Mouse (Mus musculus): ENCODE data around the gene Spata25. TPM values are rescaled to one million over a fixed set of nuclear protein-coding genes. Genes with fewer than 3 reads are reported as not detected.
"Not testable (repeated sequence)": the region's sequence is repeated elsewhere in the genome, so short reads cannot be mapped to it uniquely, and the experiment has no call there.

Spata25 gene
- polyA plus RNA-seq, 1 experiment from 2014 or later: not detected

DNA sequence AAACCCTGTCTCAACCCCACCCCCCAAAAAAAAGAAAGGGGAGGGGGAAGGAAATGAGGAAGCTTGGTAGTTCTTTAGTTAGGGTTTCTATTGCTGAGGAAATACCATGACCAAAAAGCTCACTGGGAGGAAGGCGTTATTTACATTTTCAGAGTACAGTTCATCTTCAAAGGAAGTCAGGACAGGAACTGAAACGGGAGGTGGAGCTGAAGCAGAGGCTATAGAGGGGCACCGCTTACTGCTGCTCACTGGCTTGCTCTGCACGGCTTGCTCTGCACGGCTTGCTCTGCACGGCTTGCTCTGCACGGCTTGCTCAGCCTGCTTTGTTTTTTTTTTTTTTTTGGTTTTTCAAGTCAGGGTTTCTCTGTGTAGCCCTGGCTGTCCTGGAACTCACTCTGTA, 40.2 kb upstream of the Spata25 start:
- Histone ChIP-seq H3K27me3 (ENCODE audit: insufficient read depth, low read length) (no peaks in the 10 kb centered on the region), H3K4me2 (no peak overlapping the region), H3K4me1 (ENCODE audit: insufficient read depth) (peaks cover 5% of the 10 kb centered on the region; the same call in 1 of the 2 replicates), H3K9me3 (ENCODE audit: low read depth, low read length) (peaks cover 5% of the 10 kb centered on the region; the same call in 1 of the 2 replicates), H3K36me3 (ENCODE audit: insufficient read depth) (no peaks in the 10 kb centered on the region), H3K4me3 (ENCODE audit: low read depth, low read length) (no peak overlapping the region), H3K27ac (ENCODE audit: low read depth) (no peak overlapping the region), H3K9ac (no peak overlapping the region)
- WGBS: 39% methylated on average over 7 of the region's 7 CpGs
- ATAC-seq (ENCODE audit: insufficient read depth): no peak
- peak; percentile 56 for DNase-seq
- no peak for TF ChIP-seq CTCF (IDR thresholded peaks at IDR 0.05; ENCODE audit: low read depth)

DNA sequence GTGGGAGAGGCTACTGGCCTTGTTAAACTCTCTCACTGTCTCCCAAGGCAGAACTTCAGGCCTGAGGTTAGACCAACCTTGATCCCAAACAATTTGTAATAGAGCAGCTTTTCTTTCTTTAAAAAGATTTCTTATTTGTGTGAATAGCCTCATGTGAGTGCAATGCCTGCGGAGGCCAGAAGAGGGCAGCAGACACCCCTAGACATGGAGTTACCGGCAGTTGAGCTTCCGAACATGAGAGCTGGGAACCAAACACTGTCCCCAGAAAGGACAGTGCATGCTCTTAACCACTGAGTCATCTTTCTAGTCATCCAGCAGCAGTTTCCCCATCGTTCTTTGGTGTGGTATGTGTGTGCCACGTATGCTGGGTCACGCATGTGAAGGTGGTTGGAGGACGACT, 39.2 kb upstream of the Spata25 start:
- Histone ChIP-seq H3K27me3 (ENCODE audit: insufficient read depth, low read length) (no peaks in the 10 kb centered on the region), H3K4me3 (ENCODE audit: low read depth, low read length) (no peak overlapping the region), H3K36me3 (ENCODE audit: insufficient read depth) (no peaks in the 10 kb centered on the region), H3K4me1 (ENCODE audit: insufficient read depth) (peaks cover 9% of the 10 kb centered on the region; the same call in 1 of the 2 replicates), H3K27ac (ENCODE audit: low read depth) (peak overlapping the region; percentile 86), H3K9me3 (ENCODE audit: low read depth, low read length) (peaks cover 5% of the 10 kb centered on the region; the same call in 1 of the 2 replicates), H3K9ac (no peak overlapping the region), H3K4me2 (no peak overlapping the region)
- 92% methylated on average over 7 of the region's 7 CpGs for WGBS
- TF ChIP-seq CTCF (IDR thresholded peaks at IDR 0.05; ENCODE audit: low read depth): peak; percentile 59
- DNase-seq (no peak), ATAC-seq (ENCODE audit: insufficient read depth) (no peak)

GRCm38 (mm10) chr2:164866741-164867551, 38.6 kb upstream of the Spata25 start:
- Histone ChIP-seq H3K27me3 (ENCODE audit: insufficient read depth, low read length) (no peaks in the 10 kb centered on the region), H3K27ac (ENCODE audit: low read depth) (peak overlapping the region; percentile 86), H3K9me3 (ENCODE audit: low read depth, low read length) (peaks cover 5% of the 10 kb centered on the region; the same call in 1 of the 2 replicates), H3K9ac (no peak overlapping the region), H3K36me3 (ENCODE audit: insufficient read depth) (no peaks in the 10 kb centered on the region), H3K4me2 (no peak overlapping the region), H3K4me3 (ENCODE audit: low read depth, low read length) (no peak overlapping the region), H3K4me1 (ENCODE audit: insufficient read depth) (peaks cover 13% of the 10 kb centered on the region)
- peak; percentile 89 for DNase-seq
- ATAC-seq (ENCODE audit: insufficient read depth): peak; percentile 61
- WGBS: 27% methylated on average over 16 of the region's 16 CpGs
- TF ChIP-seq CTCF (IDR thresholded peaks at IDR 0.05; ENCODE audit: low read depth): peak; percentile 34

DNA sequence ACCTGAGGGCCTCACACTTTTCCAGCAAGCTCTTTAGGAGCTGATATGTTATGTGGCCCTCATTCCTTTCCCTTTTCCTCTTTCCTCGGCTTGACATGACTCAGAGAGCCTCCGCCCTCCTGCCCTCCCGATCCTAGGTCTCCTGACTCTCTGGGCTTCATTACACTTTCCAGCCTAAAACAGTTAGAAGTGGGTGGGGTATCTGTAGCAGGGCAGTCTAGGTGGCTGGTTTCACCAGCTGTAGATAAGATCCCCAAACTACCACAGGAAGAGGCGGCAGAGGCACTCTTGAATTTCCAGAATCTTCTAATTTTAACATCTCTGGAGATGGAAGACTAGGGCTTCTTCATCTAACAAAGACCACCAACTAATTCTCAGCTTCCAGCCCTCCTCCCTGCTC, 36.3 kb upstream of the Spata25 start:
- H3K27ac ChIP-seq (ENCODE audit: low read depth): no peak overlapping the region
- H3K9ac ChIP-seq: no peak overlapping the region
- H3K9me3 ChIP-seq (ENCODE audit: low read depth, low read length): peaks cover 5% of the 10 kb centered on the region; the same call in 1 of the 2 replicates
- H3K36me3 ChIP-seq (ENCODE audit: insufficient read depth): no peaks in the 10 kb centered on the region
- H3K4me1 ChIP-seq (ENCODE audit: insufficient read depth): peaks cover 26% of the 10 kb centered on the region
- ATAC-seq (ENCODE audit: insufficient read depth) (no peak), DNase-seq (no peak)
- no peaks in the 10 kb centered on the region for H3K27me3 ChIP-seq (ENCODE audit: insufficient read depth, low read length)
- H3K4me3 ChIP-seq (ENCODE audit: low read depth, low read length): no peak overlapping the region
- TF ChIP-seq CTCF (IDR thresholded peaks at IDR 0.05; ENCODE audit: low read depth): no peak
- no peak overlapping the region for H3K4me2 ChIP-seq
- 70% methylated on average over 4 of the region's 4 CpGs for WGBS

GRCm38 (mm10) chr2:164863411-164863810, 35.1 kb upstream of the Spata25 start:
- H3K36me3 ChIP-seq (ENCODE audit: insufficient read depth); H3K9me3 ChIP-seq (ENCODE audit: low read depth, low read length); H3K4me3 ChIP-seq (ENCODE audit: low read depth, low read length); H3K4me2 ChIP-seq; H3K27me3 ChIP-seq (ENCODE audit: insufficient read depth, low read length); ATAC-seq (ENCODE audit: insufficient read depth); H3K9ac ChIP-seq; H3K27ac ChIP-seq (ENCODE audit: low read depth); DNase-seq: not testable (repeated sequence)
- WGBS: 93% methylated on average over 9 of the region's 9 CpGs
- peaks cover 31% of the 10 kb centered on the region for H3K4me1 ChIP-seq (ENCODE audit: insufficient read depth)

GRCm38 (mm10) chr2:164862179-164862861, 34.0 kb upstream of the Spata25 start:
- Histone ChIP-seq H3K9me3 (ENCODE audit: low read depth, low read length) (no peaks in the 10 kb centered on the region), H3K4me2 (peak overlapping the region; percentile 25; the same call in 1 of the 2 replicates), H3K4me3 (ENCODE audit: low read depth, low read length) (no peak overlapping the region), H3K27me3 (ENCODE audit: insufficient read depth, low read length) (no peaks in the 10 kb centered on the region), H3K9ac (no peak overlapping the region), H3K4me1 (ENCODE audit: insufficient read depth) (peaks cover 30% of the 10 kb centered on the region), H3K27ac (ENCODE audit: low read depth) (peak overlapping the region; percentile 87), H3K36me3 (ENCODE audit: insufficient read depth) (no peaks in the 10 kb centered on the region)
- 14% methylated on average over 9 of the region's 9 CpGs for WGBS
- ATAC-seq (ENCODE audit: insufficient read depth) (peak; percentile 88), DNase-seq (peak; percentile 99)
- TF ChIP-seq CTCF (IDR thresholded peaks at IDR 0.05; ENCODE audit: low read depth): no peak

GRCm38 (mm10) chr2:164861094-164861493, 32.8 kb upstream of the Spata25 start:
- Histone ChIP-seq H3K4me3 (ENCODE audit: low read depth, low read length) (no peak overlapping the region), H3K27me3 (ENCODE audit: insufficient read depth, low read length) (peaks cover 6% of the 10 kb centered on the region; the same call in 1 of the 2 replicates), H3K9me3 (ENCODE audit: low read depth, low read length) (no peaks in the 10 kb centered on the region), H3K4me2 (no peak overlapping the region), H3K4me1 (ENCODE audit: insufficient read depth) (peaks cover 29% of the 10 kb centered on the region), H3K36me3 (ENCODE audit: insufficient read depth) (no peaks in the 10 kb centered on the region), H3K9ac (no peak overlapping the region), H3K27ac (ENCODE audit: low read depth) (peak overlapping the region; percentile 87; the same call in 1 of the 2 replicates)
- no peak for TF ChIP-seq CTCF (IDR thresholded peaks at IDR 0.05; ENCODE audit: low read depth)
- ATAC-seq (ENCODE audit: insufficient read depth) (no peak), DNase-seq (no peak)
- WGBS: 50% methylated on average over 4 of the region's 4 CpGs
